Mouse (Mus musculus) liver, adult 2 months (tissue): ENCODE results near the gene Meig1.

ENCODE experiments used
- CTCF ChIP-seq: fragments of 200-500 bp; IDR thresholded peaks from 2 replicates; pipeline ENCODE4 v1.5.1; 2011; ENCODE audit warnings: low read depth, low read length, control low read depth
- POLR2A ChIP-seq: fragments of 200-500 bp; IDR thresholded peaks from 2 replicates; pipeline ENCODE4 v1.6.1; 2011; ENCODE audit warnings: low read length, control low read depth; ENCODE audit not compliant: insufficient read depth; ENCODE audit errors: extremely low read depth

DNA sequence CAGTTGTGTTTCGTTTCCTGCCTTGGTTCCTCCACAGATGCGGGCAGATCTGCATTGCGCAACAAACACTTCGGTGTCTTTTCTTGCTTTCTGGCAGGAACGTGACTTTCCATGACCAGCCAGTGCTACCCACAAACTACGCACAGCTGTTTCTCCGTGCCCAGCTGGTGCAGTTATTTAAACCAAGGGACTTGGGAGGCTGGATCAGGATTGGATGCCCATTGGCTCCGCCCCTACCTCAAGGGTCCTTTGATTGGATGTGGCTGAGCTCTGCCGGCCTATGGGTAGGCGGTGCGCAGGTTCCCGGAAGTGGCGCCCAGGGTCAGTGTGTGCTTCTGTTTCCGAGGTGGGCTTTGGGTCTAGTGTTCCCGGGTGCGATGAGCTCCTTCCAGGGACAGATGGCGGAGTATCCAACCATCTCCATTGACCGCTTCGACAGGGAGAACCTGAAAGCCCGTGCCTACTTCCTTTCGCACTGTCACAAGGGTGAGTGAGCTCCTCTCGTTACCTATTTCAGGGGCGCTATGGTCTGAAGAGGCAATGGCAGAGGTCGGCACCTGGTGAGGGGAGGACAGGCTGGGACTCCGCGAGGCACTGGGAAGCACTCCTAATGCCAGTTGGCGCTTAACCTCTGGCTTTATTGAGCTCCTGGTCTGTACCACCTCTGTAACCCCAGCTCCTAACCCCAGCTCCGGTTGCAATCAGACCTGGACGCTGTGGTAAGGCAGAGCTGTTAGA is 1.6 kb upstream of the Meig1 start, which contains the start of gene Dclre1c:
- no peak for TF ChIP-seq CTCF
- peak; percentile 55 for TF ChIP-seq POLR2A
